Mouse (Mus musculus) cerebellum, adult 9-11 months (tissue): ENCODE results near the gene Fam129a.

Experiments used
- DNase-seq: peaks from one replicate; pipeline ENCODE4 v3.0.0; 2022

The Fam129a gene

GRCm38 (mm10) chr1:151754881-151755659, 184.1 kb downstream of the Fam129a start, which contains the start of gene Edem3:
Edem3 (plus strand) TSS chr1:151755371.
- DNase-seq = peak; percentile 100

- DNase-seq = peak; percentile 17
Measured at GRCm38 (mm10) chr1:151755660-151756424, 184.9 kb downstream of the Fam129a start.

GRCm38 (mm10) chr1:151756425-151756728, 185.4 kb downstream of the Fam129a start:
- DNase-seq = no peak

- no peak for DNase-seq
Measured at GRCm38 (mm10) chr1:151758301-151758700, 187.3 kb downstream of the Fam129a start.

GRCm38 (mm10) chr1:151758991-151759390, 188.0 kb downstream of the Fam129a start:
- no peak for DNase-seq

GRCm38 (mm10) chr1:151764236-151764635, 193.2 kb downstream of the Fam129a start:
- no peak for DNase-seq

- no peak for DNase-seq
Measured at GRCm38 (mm10) chr1:151766166-151766565, 195.2 kb downstream of the Fam129a start.

GRCm38 (mm10) chr1:151766976-151767654, 196.1 kb downstream of the Fam129a start:
- DNase-seq = no peak

GRCm38 (mm10) chr1:151769200-151769913, 198.4 kb downstream of the Fam129a start:
- no peak for DNase-seq
